ENCODE assay signal across 8 mouse cellular contexts in genomic region chr16:17202549-17202948, GRCm38 (mm10). TPM values are rescaled to one million over a fixed set of nuclear protein-coding genes. Genes with fewer than 3 reads are reported as not detected.
DNase-seq lines count a peak whose midpoint lies in the region; ATAC-seq and TF ChIP-seq lines count a peak whose summit lies in the region.

Ube2l3 (minus strand) TSS chr16:17202649.

- H3K9ac ChIP-seq in forebrain, postnatal 0 days, result peak within 1 kb of the TSS; percentile 97
- peak within 1 kb of the TSS; percentile 97; the same call in 1 of the 2 replicates for H3K9ac ChIP-seq in hindbrain, embryonic 15.5 days
- no peak within 1 kb of the TSS for H3K9ac ChIP-seq in liver, postnatal 0 days (replicated peaks)

- no peaks in the 10 kb centered on the region for H3K36me3 ChIP-seq in forebrain, postnatal 0 days (ENCODE audit: insufficient read depth)
- H3K36me3 ChIP-seq in hindbrain, embryonic 15.5 days, result no peaks in the 10 kb centered on the region
- no peaks in the 10 kb centered on the region for H3K36me3 ChIP-seq in liver, postnatal 0 days (replicated peaks; ENCODE audit: insufficient read depth, low read length)

- no peak for TF ChIP-seq CTCF in cerebellum, adult 2 months (IDR thresholded peaks at IDR 0.05; ENCODE audit: borderline replicate concordance, insufficient read depth, low read depth, low read length)
- TF ChIP-seq CTCF in forebrain, postnatal 0 days (IDR thresholded peaks at IDR 0.05; ENCODE audit: low read depth), result no peak
- TF ChIP-seq CTCF in liver, postnatal 0 days (IDR thresholded peaks at IDR 0.05; ENCODE audit: low read depth), result no peak

- H3K9me3 ChIP-seq in forebrain, postnatal 0 days (ENCODE audit: low read length), result no peaks in the 10 kb centered on the region
- no peaks in the 10 kb centered on the region for H3K9me3 ChIP-seq in hindbrain, embryonic 15.5 days
- H3K9me3 ChIP-seq in liver, postnatal 0 days (ENCODE audit: low read length), result no peaks in the 10 kb centered on the region

- H3K27ac ChIP-seq in cerebellum, adult 2 months (ENCODE audit: insufficient read depth, low read length), result no peak within 1 kb of the TSS
- H3K27ac ChIP-seq in forebrain, postnatal 0 days (ENCODE audit: low read depth, low read length), result peak within 1 kb of the TSS; percentile 77; the same call in 1 of the 2 replicates
- H3K27ac ChIP-seq in hindbrain, embryonic 15.5 days (replicated peaks), result peak within 1 kb of the TSS; percentile 84
- peak within 1 kb of the TSS; percentile 82; the same call in 1 of the 2 replicates for H3K27ac ChIP-seq in liver, postnatal 0 days (ENCODE audit: low read depth)

- no peak for DNase-seq in cerebellum, adult 2 months
- DNase-seq in cerebellum, adult 8-10 months, result no peak
- no peak for DNase-seq in forebrain, postnatal 0 days
- no peak for DNase-seq in liver, postnatal 0 days
- DNase-seq in right cerebral cortex, postnatal 14 days, result no peak
- DNase-seq in urinary bladder, postnatal 25 days (ENCODE audit: low spot score), result no peak

- peak within 1 kb of the TSS; percentile 99 for H3K4me3 ChIP-seq in cerebellum, adult 2 months (replicated peaks; ENCODE audit: insufficient read depth, low read depth, low read length)
- peak within 1 kb of the TSS; percentile 75 for H3K4me3 ChIP-seq in forebrain, postnatal 0 days (ENCODE audit: low read depth, low read length)
- H3K4me3 ChIP-seq in hindbrain, embryonic 15.5 days, result peak within 1 kb of the TSS; percentile 96
- H3K4me3 ChIP-seq in liver, postnatal 0 days (ENCODE audit: low read depth, low read length), result peak within 1 kb of the TSS; percentile 86

- no peaks in the 10 kb centered on the region for H3K27me3 ChIP-seq in cerebellum, adult 2 months (ENCODE audit: control insufficient read depth, insufficient read depth, low read length)
- H3K27me3 ChIP-seq in forebrain, postnatal 0 days (ENCODE audit: insufficient read depth, low read length), result no peaks in the 10 kb centered on the region
- H3K27me3 ChIP-seq in hindbrain, embryonic 15.5 days, result no peaks in the 10 kb centered on the region
- no peaks in the 10 kb centered on the region for H3K27me3 ChIP-seq in liver, postnatal 0 days (ENCODE audit: insufficient read depth, low read length)

- no peak for ATAC-seq in activated CD4-positive, CD25-positive, alpha-beta regulatory T cell, adult 4 months
- ATAC-seq in forebrain, postnatal 0 days, result no peak
- no peak for ATAC-seq in hindbrain, embryonic 15.5 days (ENCODE audit: low FRiP score, low read depth)
- ATAC-seq in liver, postnatal 0 days, result no peak

- WGBS in cerebellum, adult 2 months, result 93% methylated on average over 1 of the region's 1 CpGs
- 91% methylated on average over 1 of the region's 1 CpGs for WGBS in forebrain, postnatal 0 days
- WGBS in hindbrain, embryonic 15.5 days, result 92% methylated on average over 1 of the region's 1 CpGs
- WGBS in liver, postnatal 0 days (ENCODE audit: insufficient replicate concordance), result 77% methylated on average over 1 of the region's 1 CpGs

- peak within 1 kb of the TSS; percentile 71 for H3K4me2 ChIP-seq in forebrain, postnatal 0 days (ENCODE audit: low read depth)
- peak within 1 kb of the TSS; percentile 76 for H3K4me2 ChIP-seq in hindbrain, embryonic 15.5 days
- peak within 1 kb of the TSS; percentile 75 for H3K4me2 ChIP-seq in liver, postnatal 0 days (ENCODE audit: low read depth, low read length)

- no peak for TF ChIP-seq EP300 in liver, postnatal 0 days (IDR thresholded peaks at IDR 0.05; ENCODE audit: low read depth)

- TF ChIP-seq POLR2A in cerebellum, adult 2 months (IDR thresholded peaks at IDR 0.05; ENCODE audit: borderline replicate concordance, insufficient read depth, low read length), result no peak

- no peaks in the 10 kb centered on the region; the same call in 1 of the 2 replicates for H3K4me1 ChIP-seq in cerebellum, adult 2 months (ENCODE audit: control insufficient read depth, insufficient read depth, low read length)
- H3K4me1 ChIP-seq in forebrain, postnatal 0 days (ENCODE audit: insufficient read depth), result peaks cover 14% of the 10 kb centered on the region; the same call in 1 of the 2 replicates
- H3K4me1 ChIP-seq in hindbrain, embryonic 15.5 days (replicated peaks), result peaks cover 17% of the 10 kb centered on the region
- peaks cover 17% of the 10 kb centered on the region for H3K4me1 ChIP-seq in liver, postnatal 0 days (ENCODE audit: insufficient read depth)

RNA-seq across cellular contexts. Expression of gene Ube2l3, which starts in this region (rescaled TPM):
- polyA plus RNA-seq in cerebellum, adult 2 months (2012; rRNA removed), result 128 and 133 TPM in 2 replicates
- 100 to 1,000 TPM; 300 to 366 TPM for polyA plus RNA-seq in activated CD4-positive, CD25-positive, alpha-beta regulatory T cell, adult 4 months (2017; shearing (Covaris generic))
- 127 and 136 TPM in 2 replicates for total RNA-seq in forebrain, postnatal 0 days (2014; rRNA removed)
- polyA plus RNA-seq in forebrain, postnatal 0 days (2015; fragmentation: Nextera tagmentation; extraction: Ambion mirVana), result 330 and 371 TPM in 2 replicates
- 281 and 286 TPM in 2 replicates for polyA plus RNA-seq in hindbrain, embryonic 15.5 days (2015; fragmentation: Nextera tagmentation; extraction: Ambion mirVana)
- polyA plus RNA-seq in liver, postnatal 0 days (2015; fragmentation: Nextera tagmentation; extraction: Ambion mirVana), result 147 and 149 TPM in 2 replicates
